Mouse (Mus musculus): ENCODE data around the gene Gse1.

Gene Gse1

DNA sequence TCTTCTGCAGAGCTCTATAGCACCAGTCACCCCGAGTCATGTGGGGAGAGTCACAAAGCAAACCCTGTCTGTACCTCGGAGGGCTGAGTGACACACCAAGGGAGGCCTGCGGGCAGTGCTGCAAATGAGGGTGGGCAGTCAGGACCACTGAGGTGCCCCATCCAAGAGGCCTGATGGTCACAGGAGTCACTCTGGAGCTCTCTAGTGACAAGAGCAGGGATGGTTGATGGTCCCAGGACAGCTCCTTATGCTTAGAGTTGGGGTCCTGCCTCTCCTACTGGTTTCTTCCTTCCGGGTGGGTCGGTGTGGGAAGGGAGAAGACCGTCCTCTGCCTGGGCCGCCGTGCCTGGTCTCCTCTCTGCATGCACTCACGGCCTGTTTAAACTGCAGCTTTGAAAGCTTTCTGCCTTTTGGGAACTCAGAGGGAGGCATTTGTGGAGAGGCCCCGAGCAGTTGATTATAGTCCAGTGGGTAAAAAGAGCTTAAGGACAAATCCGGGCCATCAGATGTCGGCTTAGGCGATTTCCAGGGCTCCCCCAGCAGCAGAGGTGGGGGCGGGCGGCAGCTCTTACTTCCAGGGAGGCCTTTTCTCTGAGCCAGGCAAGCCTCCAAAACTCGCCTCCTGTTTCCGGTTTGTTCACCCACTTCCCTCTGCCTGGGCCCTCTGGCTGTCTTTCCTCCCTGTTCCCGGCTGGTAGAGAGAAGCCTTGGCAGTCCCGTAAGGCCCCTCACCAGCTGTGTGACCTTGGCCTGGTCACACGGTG, 198.5 kb downstream of the Gse1 start:
- peak; percentile 73 for DNase-seq

DNA sequence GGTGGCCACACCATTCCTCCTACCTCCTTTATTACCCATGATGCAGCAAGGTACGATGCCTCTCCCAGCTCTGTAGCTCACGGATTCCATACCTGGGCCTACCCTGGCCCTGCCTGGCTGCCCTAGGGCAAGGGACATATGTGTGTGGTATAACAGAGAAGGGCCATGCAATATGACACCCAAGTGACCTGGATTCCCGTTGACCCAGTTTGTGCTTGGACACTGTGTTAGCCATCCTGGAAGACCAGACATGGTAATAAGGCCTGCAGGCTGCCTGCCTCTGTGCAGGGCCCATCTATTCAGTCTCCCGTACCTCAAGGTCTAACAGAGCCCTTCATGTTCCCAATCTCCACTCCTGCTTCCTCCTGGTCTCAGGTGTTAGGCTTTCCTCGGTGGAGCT, 200.2 kb downstream of the Gse1 start:
- DNase-seq = no peak

DNA sequence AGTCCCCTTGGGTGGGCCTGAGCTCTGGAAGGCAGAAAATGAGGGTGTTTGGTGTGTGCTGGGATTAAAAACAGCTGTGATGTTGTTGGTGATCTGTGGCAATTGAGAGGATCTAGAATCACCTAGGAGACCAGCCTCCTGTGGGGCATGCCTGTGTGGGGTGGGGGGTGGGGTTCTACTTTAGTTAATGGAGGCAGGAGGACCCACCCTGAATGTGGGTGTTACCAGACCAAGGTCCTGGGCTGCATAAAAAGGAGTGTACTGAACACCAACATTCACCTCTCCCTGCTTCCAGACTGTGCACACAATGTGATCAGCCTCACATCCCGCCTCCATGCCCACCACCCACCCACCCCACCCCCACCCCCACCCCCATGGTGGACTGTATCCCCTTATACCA, 200.9 kb downstream of the Gse1 start:
- DNase-seq = no peak

DNA sequence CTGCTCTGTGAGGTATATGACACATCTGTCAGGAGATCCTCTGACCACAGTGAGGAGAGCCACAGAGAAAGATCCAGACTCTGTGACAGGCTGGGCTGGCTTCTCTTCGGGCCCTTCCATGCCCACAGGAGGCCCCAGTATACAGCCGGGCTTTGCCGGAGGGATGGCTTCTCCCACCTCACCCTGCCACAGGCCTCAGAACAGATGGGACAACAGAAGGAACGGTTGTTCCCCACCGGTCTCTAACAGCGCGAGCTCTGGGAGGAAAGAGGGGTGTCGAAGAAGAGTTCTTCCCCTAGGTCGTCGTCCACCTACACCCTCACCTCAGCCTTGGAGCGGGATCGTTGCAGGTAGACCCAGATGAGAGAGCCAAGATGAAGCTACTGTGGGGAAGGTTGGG, 202.8 kb downstream of the Gse1 start:
- no peak for DNase-seq

DNA sequence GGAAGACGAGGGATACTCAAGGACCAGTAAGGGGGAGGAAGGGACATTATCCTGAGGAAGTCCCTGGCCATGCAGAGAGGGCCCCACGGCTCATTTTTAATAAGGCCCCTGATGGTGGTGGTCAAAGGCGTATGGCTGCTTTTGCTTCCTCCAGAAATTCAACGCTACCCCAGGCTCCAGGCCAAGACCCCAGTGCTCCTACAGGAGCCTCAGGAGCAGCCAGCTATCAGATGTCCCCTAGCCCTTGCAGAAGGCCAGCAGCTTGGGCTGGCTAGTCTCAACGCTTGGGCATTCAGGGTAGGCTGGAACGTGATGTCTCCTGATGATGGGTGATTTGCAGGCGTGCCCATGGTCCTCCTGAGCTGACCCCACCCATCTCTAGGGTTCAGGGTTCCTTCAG, 204.2 kb downstream of the Gse1 start:
- DNase-seq = no peak

DNA sequence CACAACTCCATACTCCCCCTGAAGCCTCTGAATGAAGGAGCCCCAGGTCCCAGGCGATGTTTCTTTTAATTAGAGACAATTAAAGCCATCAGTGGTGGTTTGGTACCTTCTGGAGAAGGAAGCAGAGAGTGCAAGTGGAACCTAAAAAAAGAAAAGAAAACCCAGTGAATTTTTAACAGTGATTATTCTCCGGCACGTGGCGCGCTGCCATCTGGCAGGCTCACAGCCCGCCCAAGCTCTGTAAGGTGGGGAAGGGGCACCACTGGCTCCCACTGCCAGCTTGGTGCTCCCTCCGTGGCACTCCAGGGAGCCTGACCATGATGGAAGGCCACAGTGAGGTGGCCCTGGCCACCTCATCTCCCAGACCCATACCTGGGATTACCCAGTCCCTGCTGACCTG, 204.9 kb downstream of the Gse1 start:
- no peak for DNase-seq

DNA sequence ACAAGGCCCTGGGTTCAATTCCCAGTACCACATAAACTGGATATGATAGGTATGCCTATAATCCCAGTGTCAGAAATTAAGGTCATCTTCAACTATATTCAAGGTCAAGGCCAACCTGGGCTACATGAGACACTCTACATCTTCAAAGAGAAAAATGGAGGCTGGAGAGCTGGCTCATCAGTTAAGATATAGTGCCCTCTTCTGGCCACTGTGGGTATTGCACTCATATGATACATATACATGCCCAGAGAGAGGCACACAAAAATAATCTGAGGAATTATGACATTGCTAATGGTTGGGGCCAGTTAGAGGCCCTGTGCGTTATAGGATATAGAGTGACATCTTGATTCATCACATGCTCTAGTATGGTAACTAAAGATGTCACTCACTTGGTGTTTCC, 205.5 kb downstream of the Gse1 start:
- DNase-seq = no peak

DNA sequence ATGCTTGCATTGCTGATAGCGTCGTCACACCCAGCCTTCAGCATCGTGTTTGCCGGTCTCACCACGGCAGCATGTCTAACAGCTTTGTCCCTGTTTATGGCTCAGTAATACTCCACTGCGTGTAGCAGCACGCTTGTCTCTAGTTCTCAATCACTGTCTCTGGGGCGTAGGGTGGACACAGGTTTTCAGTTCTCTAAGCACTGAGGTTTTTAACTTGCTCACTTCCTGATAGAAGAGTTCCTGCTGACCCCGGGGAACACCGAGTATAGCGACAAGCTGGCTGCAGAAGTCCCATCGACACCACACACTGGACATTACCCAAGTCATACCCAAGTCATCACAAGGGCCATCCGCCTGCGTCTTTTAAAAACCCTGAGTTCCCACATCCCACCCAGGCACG, 207.5 kb downstream of the Gse1 start:
- peak; percentile 38 for DNase-seq

DNA sequence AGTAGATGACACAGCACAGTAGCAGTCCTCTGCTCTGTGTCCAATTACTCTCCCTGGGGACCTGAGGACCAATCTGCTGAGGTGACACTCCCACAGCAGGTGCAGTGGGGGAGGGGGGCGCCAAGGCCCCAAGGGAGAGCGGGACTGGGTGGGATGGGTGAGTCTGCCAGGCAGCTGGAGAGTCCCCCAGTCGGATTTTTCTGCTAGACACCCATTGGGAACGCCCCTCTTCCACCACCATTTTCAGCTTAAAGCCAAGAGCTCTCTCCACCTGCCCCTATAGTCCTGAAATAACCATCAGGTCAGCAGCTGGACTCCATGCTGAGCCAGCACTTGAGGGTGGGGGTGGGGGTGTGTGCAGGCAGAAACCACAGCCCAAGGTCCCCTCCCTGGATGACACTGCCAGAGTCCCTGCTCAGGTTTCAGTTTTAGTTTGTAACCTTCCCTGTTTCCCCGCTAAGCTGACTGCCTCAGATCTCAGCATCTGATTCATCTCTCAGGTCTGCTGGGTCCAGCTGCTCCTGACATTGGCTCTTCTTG, 208.3 kb downstream of the Gse1 start:
- DNase-seq = no peak

DNA sequence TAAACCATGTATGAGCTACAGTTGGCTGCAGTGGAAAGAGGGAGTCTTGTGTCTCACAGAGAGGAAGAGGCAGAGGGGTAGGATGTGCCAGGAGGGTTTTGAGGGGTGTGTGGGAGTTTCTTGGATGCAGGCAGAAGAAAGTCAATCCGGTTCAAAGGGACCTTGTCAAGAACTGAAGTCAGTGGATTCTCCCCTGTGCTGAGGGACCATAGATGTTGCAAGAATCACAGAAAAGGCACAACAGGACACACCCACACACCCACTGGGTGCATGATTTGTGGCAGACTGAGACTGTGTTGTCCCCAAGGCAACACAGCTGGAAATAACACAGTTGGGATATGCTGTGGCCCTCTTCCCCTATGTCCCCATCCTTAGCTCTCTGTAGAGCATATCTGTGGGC, 209.0 kb downstream of the Gse1 start:
- DNase-seq = peak; percentile 63

DNA sequence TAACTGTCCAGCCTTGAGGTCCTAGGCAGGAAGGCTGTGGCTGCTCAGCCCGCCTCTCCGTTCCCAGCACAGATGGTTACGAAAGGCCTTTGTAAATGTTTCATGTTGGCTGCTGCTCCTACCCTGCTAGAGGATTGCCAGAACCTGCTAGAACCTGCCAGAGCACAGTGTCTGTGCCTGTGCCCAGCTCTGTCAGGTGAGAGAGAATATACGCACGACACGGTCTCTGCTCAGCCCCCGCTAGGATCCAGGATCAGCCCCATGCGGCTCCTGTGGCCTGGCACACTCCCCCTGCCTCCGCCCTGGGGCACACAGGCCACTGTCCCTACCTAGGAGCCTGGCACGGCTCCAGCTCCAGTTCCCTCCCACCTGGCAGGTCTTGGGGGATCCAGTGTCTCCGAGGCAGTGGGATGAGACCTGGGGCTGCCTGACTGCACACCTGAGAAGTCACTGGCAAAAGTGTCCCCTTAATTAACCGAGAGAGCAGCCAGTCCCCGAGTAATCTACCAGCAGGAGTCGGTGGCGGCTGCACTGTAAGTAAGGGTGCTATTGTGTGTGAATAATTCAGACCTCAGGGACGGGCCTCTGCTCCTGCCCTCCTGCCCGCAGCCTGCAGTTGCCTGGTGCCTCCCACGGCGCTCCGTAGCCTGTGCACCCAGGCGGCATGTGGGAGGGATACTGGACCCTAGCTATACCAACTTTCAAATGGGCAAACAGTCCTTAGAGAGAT, 209.6 kb downstream of the Gse1 start:
- peak; percentile 52 for DNase-seq

DNA sequence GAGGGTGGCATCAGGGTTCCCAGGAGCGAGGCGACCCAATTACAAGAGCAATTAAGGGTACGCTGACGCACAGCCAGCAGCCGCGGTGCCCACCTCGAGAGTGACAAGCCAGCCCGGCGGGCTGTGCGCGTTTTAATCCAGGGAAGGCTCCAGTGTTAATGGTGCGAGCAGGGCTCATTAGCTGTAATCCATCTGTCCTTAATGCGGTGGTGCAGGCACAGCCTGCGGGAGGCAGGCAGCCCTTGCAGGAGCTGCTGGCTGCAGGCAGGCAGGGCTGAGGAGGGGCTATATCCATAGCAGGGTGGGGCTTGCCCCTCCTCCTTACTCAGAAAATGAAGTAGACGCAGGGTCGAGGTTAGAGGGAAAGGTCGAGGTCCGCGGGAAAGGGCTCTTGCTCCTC, 211.1 kb downstream of the Gse1 start:
- no peak for DNase-seq

DNA sequence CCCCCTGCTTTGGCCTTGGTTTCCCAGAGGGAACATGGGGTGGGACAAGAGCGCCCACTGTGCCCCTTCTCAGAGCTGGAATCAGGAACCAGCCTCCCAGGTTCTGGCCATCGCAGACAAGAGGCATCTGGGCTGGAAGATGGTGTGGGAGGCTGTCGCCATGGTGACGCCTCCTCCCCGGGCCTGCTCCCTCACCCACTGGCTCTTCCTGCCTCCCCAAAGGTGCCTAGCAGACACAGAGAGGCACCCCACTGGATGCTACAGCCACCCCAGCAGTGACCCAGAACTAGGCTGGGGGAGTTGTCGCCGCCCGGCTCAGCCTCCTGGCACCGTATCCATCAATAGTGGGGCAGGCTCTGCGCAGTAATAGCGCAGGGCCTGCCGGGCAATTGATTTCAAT, 212.5 kb downstream of the Gse1 start:
- no peak for DNase-seq

DNA sequence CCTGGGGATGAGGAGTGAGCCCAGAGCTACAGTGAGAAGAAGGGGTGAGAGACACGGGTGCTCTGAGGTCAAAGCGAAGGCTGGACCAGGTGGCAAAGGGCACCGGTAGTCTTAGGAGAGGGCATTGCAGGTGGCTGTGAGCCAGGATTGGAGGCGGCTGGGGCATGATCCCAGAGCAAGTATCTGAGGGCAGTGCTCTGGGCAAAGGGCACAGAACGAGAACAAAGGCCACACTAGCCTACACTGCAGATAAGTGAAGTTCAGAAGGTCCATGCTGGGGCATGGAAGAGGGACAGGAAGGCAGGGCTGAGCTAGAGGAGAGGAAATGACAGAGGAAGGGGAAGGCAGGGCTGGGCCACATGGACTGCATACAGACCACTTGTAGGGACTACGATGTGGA, 213.4 kb downstream of the Gse1 start:
- no peak for DNase-seq

DNA sequence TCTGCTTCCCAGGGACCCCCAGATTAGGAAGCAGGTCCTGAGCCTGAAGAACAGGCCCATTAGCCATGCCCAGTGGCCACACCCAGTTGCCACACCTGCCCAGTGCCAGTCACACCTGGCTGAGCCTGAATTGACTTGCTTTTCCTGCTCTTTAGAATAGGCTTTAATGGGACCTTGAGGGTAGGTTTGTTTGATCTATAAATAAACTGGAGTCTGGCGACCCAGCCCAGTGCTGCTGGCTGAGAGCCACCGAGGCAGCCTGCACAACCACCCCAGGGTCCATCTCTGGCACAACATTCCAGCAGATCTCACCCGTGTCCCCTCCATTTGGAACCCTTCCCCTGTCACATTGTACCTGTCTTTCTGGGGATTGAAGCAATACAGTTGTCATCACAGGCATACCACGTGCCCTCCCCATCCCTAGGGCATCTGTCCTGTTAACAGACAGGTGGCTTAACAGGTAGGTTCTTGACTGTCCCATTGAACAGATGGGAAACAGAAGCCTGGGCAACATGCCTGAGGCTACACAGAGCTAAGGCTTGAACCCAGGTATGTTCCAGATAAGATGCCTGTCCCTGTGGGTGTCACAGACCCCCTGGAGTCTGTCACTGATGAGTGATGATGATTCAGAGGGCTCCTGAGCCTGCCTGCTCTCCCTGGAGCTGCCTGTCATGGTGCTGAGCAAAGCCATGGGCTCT, 214.2 kb downstream of the Gse1 start:
- DNase-seq = peak; percentile 52

DNA sequence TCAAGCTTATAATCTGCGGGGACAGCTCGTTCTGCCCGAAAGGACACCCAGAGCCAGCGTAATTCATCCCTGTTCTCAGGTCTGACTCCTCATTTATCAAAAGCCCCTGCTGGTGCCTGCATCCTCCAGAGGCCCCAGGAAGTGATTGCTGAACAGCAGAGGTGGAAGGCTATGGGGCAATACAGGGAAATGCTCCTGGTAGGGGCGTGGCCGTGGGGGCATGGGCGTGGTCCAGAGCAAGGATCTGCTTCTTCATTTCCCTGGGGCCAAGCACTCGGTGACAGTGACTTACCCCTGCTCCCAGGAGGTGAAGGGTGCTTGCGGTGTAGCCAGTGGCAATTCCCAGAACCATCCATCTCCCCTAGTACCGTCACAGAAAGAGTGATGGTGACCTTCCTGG, 217.0 kb downstream of the Gse1 start:
- peak; percentile 70 for DNase-seq

DNA sequence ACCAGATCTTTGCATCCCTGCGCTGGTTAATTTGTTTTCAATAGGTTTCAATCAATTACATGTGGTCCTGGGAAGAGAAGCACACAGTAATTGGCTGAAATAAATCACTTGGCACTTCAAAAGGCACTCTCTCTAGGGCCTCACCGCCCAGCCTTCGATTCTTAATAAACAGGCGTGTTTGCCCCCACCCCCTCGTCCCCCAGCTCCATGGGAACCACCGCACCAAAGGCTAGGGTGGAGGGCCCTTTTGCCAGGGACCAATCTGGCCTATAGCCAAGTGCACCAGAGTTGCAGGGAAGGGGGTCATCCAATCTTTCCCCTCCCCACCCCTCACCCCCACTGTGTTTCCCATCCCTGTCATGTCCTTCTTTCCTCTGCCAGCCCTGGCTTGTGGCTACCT, 219.9 kb downstream of the Gse1 start:
- no peak for DNase-seq

DNA sequence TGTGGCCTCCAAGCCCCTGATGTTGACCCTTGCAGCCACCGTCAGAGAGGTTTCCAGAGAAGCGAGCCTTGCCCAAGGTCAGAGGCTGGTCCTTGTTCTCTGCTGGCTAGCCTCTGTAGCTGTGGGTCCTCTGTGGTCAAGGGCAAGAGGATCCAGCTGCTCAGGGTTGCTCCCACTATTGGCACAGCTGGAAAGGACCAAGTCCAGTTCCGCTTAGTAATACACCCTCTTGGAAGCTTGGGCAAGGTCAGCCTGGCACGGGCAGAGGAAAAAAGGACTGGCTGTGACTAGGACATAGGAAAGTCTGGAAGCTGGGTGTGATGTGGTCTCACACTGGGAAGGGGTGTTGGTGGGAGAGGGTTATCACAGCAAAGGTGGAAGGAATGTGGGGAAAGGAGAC, 220.9 kb downstream of the Gse1 start:
- no peak for DNase-seq

DNA sequence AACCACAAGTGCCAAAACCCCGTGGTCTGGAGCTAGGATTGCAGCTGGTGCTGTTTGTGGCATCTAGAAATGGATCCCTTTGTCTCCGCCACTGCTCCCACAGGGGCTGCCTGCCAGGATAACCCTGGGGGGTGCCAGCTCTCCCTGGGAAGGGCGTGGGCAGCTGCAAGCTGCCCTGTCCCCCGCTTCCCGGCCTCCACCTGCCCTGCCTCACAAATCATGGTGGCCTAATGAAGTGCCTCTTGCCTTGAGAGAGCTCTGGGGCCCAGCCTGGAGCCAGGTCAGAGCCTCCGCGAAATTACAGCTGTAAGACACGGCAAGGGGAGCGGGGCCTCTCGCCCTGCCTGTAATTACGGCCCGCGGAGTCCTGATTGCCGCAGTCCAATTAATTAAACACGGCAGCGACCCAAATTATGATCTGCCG, 221.4 kb downstream of the Gse1 start:
- DNase-seq = no peak

DNA sequence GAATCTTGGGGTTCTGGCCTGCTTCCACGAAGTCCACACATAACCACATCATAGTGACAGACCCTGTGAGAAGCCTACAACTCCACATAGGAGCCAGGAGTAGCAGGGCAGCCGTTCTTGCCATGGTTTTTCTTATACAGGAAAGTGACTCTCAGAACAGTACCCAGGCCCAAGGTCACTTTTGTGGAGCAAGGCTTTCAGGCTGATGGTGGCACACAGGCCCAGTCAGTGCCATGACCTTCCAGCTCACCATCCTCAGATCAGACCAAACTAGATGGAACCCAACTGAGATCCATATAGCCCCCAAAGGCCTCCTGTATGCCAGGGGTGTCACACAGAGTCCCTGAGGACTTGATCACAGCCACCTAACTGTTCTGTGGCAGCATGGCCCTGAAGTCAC, 223.9 kb downstream of the Gse1 start:
- DNase-seq = no peak

DNA sequence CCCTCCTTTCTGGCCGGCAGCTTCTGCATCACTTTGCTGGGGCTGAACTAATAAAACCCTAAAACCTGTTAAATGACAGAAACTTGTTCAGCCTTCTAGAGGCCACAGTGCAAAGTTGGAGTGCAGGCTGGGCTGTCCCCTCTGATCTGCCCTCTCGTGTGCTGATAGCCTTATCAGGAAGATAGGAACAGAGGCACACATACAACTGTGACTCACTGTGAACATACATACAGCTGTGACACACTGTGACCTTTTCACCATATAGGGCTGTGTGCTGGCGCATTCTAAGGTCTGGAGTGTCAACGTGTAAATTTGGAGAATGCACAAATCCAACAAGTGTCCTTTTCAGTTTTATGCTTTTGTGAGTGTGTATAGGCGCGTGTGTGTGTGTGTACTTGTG, 226.1 kb downstream of the Gse1 start:
- no peak for DNase-seq

DNA sequence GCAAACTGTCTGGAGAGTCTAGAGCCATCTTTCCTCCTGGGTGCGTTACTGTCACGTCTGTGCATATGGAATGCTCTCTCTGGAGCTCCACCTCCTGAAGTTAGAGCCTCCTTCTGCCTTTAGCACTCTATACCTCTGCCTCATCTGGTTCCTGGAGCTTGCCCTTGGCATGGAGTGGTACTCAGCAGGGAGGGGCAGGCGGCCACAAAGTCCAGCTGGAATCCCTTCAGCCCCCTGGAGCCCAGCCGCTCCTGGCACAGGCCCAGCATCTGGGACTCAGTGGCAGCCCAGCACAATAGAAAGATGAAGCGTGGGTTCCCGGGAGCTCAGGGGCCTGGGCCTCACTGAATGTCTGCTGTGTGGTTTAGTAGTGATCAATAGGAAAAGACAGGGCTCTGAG, 232.1 kb downstream of the Gse1 start:
- DNase-seq = no peak

DNA sequence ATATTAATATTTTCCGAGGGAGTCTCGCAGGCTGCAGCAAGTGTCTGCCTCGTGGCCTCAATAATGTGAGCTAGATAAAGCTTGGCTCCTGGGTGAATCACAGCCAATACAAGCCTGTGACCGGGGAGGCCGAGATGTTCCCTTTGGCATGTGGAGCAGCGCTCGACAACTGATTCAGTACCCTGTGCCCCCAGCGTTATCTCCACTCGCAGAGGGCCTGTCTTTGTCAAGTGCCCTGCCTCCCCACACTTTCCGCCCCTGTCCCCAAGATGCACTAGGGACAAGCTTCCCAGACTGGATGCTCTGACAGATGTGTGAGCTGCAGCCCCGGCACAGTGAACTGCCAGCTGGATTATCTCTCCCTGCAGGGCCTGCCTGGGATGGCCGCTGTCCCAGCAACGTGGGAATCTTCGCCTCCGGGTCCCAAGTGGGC, 233.9 kb downstream of the Gse1 start:
- peak; percentile 51 for DNase-seq

DNA sequence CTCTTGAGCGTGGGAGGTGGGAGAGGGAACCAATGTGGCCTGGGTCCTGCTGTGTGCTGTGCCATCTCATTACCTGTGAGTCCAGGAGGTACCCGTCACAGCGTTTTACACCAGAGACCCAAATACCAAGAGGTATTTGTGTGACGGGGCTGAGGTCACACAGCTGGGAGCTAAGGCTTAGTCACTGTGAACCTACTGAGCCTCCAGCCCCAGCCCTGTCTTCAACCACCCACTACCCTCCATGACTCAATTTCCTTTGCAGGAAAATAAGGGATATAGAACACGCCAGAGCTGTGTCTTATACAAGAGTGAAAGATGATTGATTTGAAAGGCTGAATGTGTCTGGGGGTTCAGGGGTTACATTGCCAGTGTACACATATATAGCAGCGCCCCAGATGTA, 234.4 kb downstream of the Gse1 start:
- DNase-seq = no peak
